Mouse (Mus musculus) liver, embryonic 13.5 days (tissue): ENCODE measurements around the gene Fam151a. TPM values are rescaled to one million over a fixed set of nuclear protein-coding genes. Genes with fewer than 3 reads are reported as not detected.
"Not testable (repeated sequence)": the region's sequence is repeated elsewhere in the genome, so short reads cannot be mapped to it uniquely, and the experiment has no call there.

Source experiments
- ATAC-seq: fragments of 200-750 bp; cut with Nextera tagmentation; 2 replicates; pipeline ENCODE4 v1.8.0; 2017; ENCODE audit warnings: low read depth, mild to moderate bottlenecking, moderate number of reproducible peaks, moderate library complexity
- DNase-seq: peaks from one replicate; pipeline ENCODE4 v3.0.0; 2022
- H3K27ac ChIP-seq: fragments of 300-500 bp; sonication (generic); 2 replicates; pipeline ENCODE4 v1.5.1; 2015; ENCODE audit warnings: moderate library complexity, mild to moderate bottlenecking, inconsistent platforms
- H3K27me3 ChIP-seq: fragments of 300-500 bp; sonication (generic); 2 replicates; pipeline ENCODE4 v1.6.1; 2015; ENCODE audit warnings: mild to moderate bottlenecking, inconsistent platforms
- H3K36me3 ChIP-seq: fragments of 300-500 bp; sonication (generic); 2 replicates; pipeline ENCODE4 v1.6.1; 2015; ENCODE audit warnings: mild to moderate bottlenecking, inconsistent platforms
- H3K4me1 ChIP-seq: fragments of 300-500 bp; sonication (generic); replicated peaks from 2 replicates; pipeline ENCODE4 v1.6.1; 2015; ENCODE audit warnings: inconsistent platforms
- H3K4me2 ChIP-seq: fragments of 300-500 bp; sonication (generic); 2 replicates; pipeline ENCODE4 v1.6.1; 2015; ENCODE audit warnings: inconsistent platforms, mild to moderate bottlenecking, moderate library complexity
- H3K4me3 ChIP-seq: fragments of 300-500 bp; sonication (generic); replicated peaks from 2 replicates; pipeline ENCODE4 v1.5.1; 2015; ENCODE audit warnings: mild to moderate bottlenecking, inconsistent platforms
- H3K9ac ChIP-seq: fragments of 300-500 bp; sonication (generic); 2 replicates; pipeline ENCODE4 v1.6.1; 2015; ENCODE audit warnings: mild to moderate bottlenecking, inconsistent platforms
- H3K9me3 ChIP-seq: fragments of 300-500 bp; sonication (generic); replicated peaks from 2 replicates; pipeline ENCODE4 v1.6.1; 2016; ENCODE audit warnings: inconsistent platforms
- WGBS: fragments of 180-500 bp; shearing (Covaris S2); methylation state at CpG from one replicate; pipeline ENCODE4 v1.1.7; 2015; ENCODE audit not compliant: insufficient replicate concordance; 5-methylcytosine and 5-hydroxymethylcytosine counted together
- polyA plus RNA-seq: library from polyadenylated mRNA; unstranded; fragments of >200 nt; fragmentation: Nextera tagmentation; extraction: Ambion mirVana; gene quantifications from 2 replicates; pipeline ENCODE4 v1.2.1, GENCODE M21; 2015

The Fam151a gene
- polyA plus RNA-seq, 1 experiment from 2014 or later = 0.09 TPM

DNA sequence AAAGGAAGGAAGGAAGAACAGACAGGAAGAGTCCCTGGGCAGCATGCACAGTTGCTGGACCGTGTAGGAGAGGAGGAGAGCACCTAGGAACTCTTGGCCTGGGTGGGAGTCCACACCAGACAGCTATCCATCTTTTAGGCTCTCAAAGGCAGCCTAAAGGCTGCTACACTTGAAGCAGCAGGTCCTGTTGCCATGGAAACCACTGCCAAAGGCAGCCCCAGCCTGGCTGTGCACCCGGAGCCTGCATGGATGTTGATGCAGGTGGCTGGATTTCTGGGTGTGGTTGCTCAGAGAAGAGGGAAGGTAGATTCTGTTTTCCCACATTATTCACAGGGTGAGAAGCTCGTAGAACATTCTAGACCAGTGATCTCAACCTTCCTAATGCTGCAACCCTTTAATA, 43.3 kb downstream of the Fam151a start:
- DNase-seq = no peak
- peaks cover 23% of the 10 kb centered on the region for H3K4me1 ChIP-seq
- H3K27me3 ChIP-seq = no peaks in the 10 kb centered on the region
- no peaks in the 10 kb centered on the region for H3K9me3 ChIP-seq
- no peak overlapping the region for H3K9ac ChIP-seq
- no peak overlapping the region for H3K27ac ChIP-seq
- WGBS = 44% methylated on average over 3 of the region's 3 CpGs
- H3K4me3 ChIP-seq = no peak overlapping the region
- ATAC-seq = no peak
- H3K36me3 ChIP-seq = no peaks in the 10 kb centered on the region
- H3K4me2 ChIP-seq = no peak overlapping the region

- 68% methylated on average over 5 of the region's 5 CpGs for WGBS
- Histone ChIP-seq H3K9me3 (no peaks in the 10 kb centered on the region), H3K27me3 (no peaks in the 10 kb centered on the region), H3K4me3 (no peak overlapping the region), H3K4me1 (peaks cover 23% of the 10 kb centered on the region), H3K9ac (no peak overlapping the region), H3K36me3 (no peaks in the 10 kb centered on the region), H3K27ac (no peak overlapping the region), H3K4me2 (no peak overlapping the region)
- ATAC-seq = peak; percentile 53
- DNase-seq = no peak
Observed at GRCm38 (mm10) chr4:106778116-106778788, 44.6 kb downstream of the Fam151a start.

GRCm38 (mm10) chr4:106780045-106780444, 46.4 kb downstream of the Fam151a start:
- Histone ChIP-seq H3K4me3 (no peak overlapping the region), H3K27me3 (no peaks in the 10 kb centered on the region), H3K4me1 (peaks cover 27% of the 10 kb centered on the region), H3K27ac (no peak overlapping the region), H3K9ac (no peak overlapping the region), H3K9me3 (no peaks in the 10 kb centered on the region), H3K4me2 (no peak overlapping the region), H3K36me3 (no peaks in the 10 kb centered on the region)
- WGBS = 71% methylated on average over 3 of the region's 3 CpGs
- DNase-seq (no peak), ATAC-seq (no peak)

GRCm38 (mm10) chr4:106783137-106783536, 49.4 kb downstream of the Fam151a start:
- no peak overlapping the region for H3K27ac ChIP-seq
- H3K4me2 ChIP-seq = no peak overlapping the region
- no peak overlapping the region for H3K4me3 ChIP-seq
- DNase-seq (no peak), ATAC-seq (no peak)
- H3K27me3 ChIP-seq = no peaks in the 10 kb centered on the region
- H3K9me3 ChIP-seq = no peaks in the 10 kb centered on the region
- WGBS = 75% methylated on average over 10 of the region's 10 CpGs
- H3K36me3 ChIP-seq = no peaks in the 10 kb centered on the region
- H3K9ac ChIP-seq = no peak overlapping the region
- H3K4me1 ChIP-seq = peaks cover 56% of the 10 kb centered on the region

- Histone ChIP-seq H3K36me3 (no peaks in the 10 kb centered on the region), H3K9me3 (no peaks in the 10 kb centered on the region), H3K27ac (no peak overlapping the region), H3K27me3 (no peaks in the 10 kb centered on the region), H3K4me3 (no peak overlapping the region), H3K4me2 (no peak overlapping the region), H3K9ac (no peak overlapping the region), H3K4me1 (peaks cover 60% of the 10 kb centered on the region)
- ATAC-seq (no peak), DNase-seq (no peak)
- 74% methylated on average over 7 of the region's 7 CpGs for WGBS
Observed at GRCm38 (mm10) chr4:106784806-106785205, 51.1 kb downstream of the Fam151a start.

DNA sequence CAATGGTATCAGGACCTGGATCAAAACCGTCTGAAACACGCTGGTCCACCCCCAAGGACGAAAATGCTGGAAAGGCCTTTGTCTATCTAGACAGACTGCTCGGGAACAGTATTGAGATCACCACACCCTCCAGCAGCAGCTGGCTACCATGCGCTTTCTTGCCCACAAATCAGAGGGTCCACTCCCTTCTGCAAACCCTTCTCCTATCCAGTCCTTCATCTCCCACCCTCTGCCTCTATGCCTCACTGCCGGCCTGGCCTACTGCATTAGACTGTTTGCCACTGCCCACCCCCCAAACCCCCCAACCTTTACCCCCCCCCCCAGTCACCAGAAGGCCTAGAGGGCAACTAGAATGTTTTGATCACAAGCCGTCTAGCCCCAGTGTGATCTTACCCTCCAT, 51.7 kb downstream of the Fam151a start:
- no peak for ATAC-seq
- peak overlapping the region; percentile 48 for H3K27ac ChIP-seq

GRCm38 (mm10) chr4:106785753-106786540, 52.3 kb downstream of the Fam151a start:
- Histone ChIP-seq H3K9me3 (no peaks in the 10 kb centered on the region), H3K9ac (no peak overlapping the region), H3K27me3 (no peaks in the 10 kb centered on the region), H3K4me3 (no peak overlapping the region), H3K4me1 (peaks cover 60% of the 10 kb centered on the region), H3K4me2 (no peak overlapping the region), H3K36me3 (no peaks in the 10 kb centered on the region), H3K27ac (peak overlapping the region; percentile 48)
- DNase-seq (no peak), ATAC-seq (peak; percentile 48)
- 24% methylated on average over 5 of the region's 5 CpGs for WGBS

More for the DNA sequence above, 51.7 kb downstream of the Fam151a start:
- DNase-seq = no peak
- no peaks in the 10 kb centered on the region for H3K27me3 ChIP-seq
- peaks cover 62% of the 10 kb centered on the region for H3K4me1 ChIP-seq
- H3K4me2 ChIP-seq = no peak overlapping the region
- no peaks in the 10 kb centered on the region for H3K9me3 ChIP-seq
- WGBS = 54% methylated on average over 7 of the region's 7 CpGs
- no peak overlapping the region for H3K9ac ChIP-seq
- H3K36me3 ChIP-seq = no peaks in the 10 kb centered on the region
- H3K4me3 ChIP-seq = no peak overlapping the region

DNA sequence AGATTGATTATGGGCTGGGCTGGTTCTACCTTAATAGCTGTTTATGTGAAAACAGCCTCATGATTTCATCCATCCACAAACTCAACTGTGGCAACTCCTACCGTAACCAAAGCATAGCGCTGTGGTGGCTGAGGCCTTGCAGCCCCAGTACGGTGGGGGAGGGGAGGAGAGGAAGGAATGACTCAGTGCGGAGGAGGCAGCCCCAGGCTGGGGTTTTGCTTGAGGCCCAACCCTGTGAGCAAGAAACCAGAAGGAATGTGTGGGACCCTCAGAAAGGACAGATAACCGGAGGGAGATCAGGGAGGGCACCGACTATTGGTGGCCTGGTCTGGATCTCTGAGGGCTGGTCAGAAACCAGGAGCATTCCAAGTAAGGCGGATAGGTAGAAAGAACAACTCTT, 54.1 kb downstream of the Fam151a start:
- Histone ChIP-seq H3K9ac (no peak overlapping the region), H3K4me2 (no peak overlapping the region), H3K27me3 (no peaks in the 10 kb centered on the region), H3K27ac (0 out of 2 replicates have a peak overlapping the region, but pooled peaks have one; percentile 29), H3K36me3 (no peaks in the 10 kb centered on the region), H3K9me3 (no peaks in the 10 kb centered on the region), H3K4me1 (peaks cover 79% of the 10 kb centered on the region), H3K4me3 (no peak overlapping the region)
- 25% methylated on average over 7 of the region's 7 CpGs for WGBS
- DNase-seq (peak; percentile 47), ATAC-seq (no peak)

DNA sequence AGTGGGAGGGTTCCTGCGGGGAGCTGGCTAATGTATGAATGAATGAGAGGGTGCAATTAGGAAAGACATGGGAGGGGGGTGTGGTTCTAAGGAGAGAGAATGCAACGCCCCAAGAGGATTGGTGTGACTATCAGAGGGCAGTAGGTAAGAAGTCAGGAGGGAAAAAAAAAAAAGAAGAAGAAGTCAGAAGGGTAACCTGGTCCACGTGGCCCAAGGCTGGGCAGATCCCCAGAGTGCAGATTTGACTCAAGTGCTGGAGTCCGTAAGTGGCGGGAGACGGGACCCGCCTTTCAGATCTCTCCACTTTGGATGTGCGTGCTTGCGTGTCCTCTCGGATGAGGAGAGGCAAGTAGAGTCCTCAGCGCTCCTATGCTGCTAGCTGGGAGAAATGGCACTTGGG, 54.9 kb downstream of the Fam151a start:
- 70% methylated on average over 11 of the region's 11 CpGs for WGBS
- H3K36me3 ChIP-seq = no peaks in the 10 kb centered on the region
- no peaks in the 10 kb centered on the region for H3K9me3 ChIP-seq
- H3K4me3 ChIP-seq = no peak overlapping the region
- ATAC-seq = no peak
- H3K4me2 ChIP-seq = no peak overlapping the region
- no peak overlapping the region for H3K27ac ChIP-seq
- DNase-seq = no peak
- H3K27me3 ChIP-seq = no peaks in the 10 kb centered on the region
- H3K9ac ChIP-seq = no peak overlapping the region
- H3K4me1 ChIP-seq = peaks cover 87% of the 10 kb centered on the region

DNA sequence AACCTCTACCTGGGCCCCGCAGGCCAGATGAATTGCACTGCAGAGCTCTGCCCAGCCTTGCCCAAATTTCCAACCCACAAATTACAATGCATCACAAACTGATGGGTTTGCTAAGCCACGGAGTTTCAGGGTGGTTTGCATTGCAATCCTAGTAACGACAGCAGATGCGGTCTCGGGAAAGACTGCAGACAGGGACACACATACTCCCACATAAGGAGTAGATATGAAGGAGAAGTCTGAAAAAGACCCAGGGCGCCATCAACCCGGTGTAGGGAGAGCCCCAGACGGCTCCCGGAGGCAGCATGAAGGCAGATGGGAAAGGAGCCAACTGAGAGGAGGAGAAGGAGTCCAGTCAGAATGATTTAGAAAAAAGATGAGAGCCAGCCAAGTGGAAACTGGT, 56.0 kb downstream of the Fam151a start:
- no peak overlapping the region for H3K4me2 ChIP-seq
- H3K36me3 ChIP-seq = no peaks in the 10 kb centered on the region
- H3K9me3 ChIP-seq = no peaks in the 10 kb centered on the region
- H3K27me3 ChIP-seq = no peaks in the 10 kb centered on the region
- no peak overlapping the region for H3K9ac ChIP-seq
- H3K4me3 ChIP-seq = no peak overlapping the region
- ATAC-seq = no peak
- 73% methylated on average over 9 of the region's 9 CpGs for WGBS
- peaks cover 97% of the 10 kb centered on the region for H3K4me1 ChIP-seq
- 0 out of 2 replicates have a peak overlapping the region, but pooled peaks have one; percentile 6 for H3K27ac ChIP-seq
- DNase-seq = no peak

DNA sequence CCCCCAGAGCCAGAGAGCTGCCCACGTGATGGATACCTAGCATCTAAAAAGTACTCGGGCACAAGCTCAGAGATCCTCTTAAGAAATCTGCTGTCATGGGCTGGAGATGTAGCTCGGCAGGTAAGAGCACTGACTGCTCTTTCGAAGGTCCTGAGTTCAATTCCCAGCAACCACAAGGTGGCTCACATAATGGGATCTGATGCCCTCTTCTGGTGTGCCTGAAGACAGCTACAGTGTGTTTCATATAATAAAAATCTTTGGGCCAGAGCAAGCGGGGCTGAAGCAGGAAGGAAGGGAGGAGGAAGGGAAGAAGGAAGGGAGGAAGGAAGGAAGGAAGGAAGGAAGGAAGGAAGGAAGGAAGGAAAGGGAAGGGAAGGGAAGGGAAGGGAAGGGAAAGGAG, 56.5 kb downstream of the Fam151a start:
- H3K4me3 ChIP-seq, H3K9ac ChIP-seq, H3K9me3 ChIP-seq, H3K4me2 ChIP-seq, H3K36me3 ChIP-seq, H3K27me3 ChIP-seq, ATAC-seq, DNase-seq: not testable (repeated sequence)
- WGBS = 77% methylated on average over 5 of the region's 5 CpGs
- H3K27ac ChIP-seq = 0 out of 2 replicates have a peak overlapping the region, but pooled peaks have one; percentile 6
- H3K4me1 ChIP-seq = peaks cover 97% of the 10 kb centered on the region
